Mouse (Mus musculus) kidney, embryonic 14.5 days (tissue): Measurements from ENCODE around the gene Atg5. TPM values are rescaled to one million over a fixed set of nuclear protein-coding genes. Genes with fewer than 3 reads are reported as not detected.

ENCODE experiments used
- ATAC-seq: fragments of 200-750 bp; cut with Nextera tagmentation; 2 replicates; pipeline ENCODE4 v1.8.0; 2017; ENCODE audit warnings: moderate number of reproducible peaks, mild to moderate bottlenecking, moderate TSS enrichment, moderate library complexity; ENCODE audit not compliant: low FRiP score, low TSS enrichment
- H3K27ac ChIP-seq: fragments of 300-500 bp; sonication (generic); 2 replicates; pipeline ENCODE4 v1.5.1; 2014; ENCODE audit warnings: low read depth, mild to moderate bottlenecking, low read length, moderate library complexity, mixed read lengths
- H3K27me3 ChIP-seq: fragments of 300-500 bp; sonication (generic); 2 replicates; pipeline ENCODE4 v1.6.1; 2014; ENCODE audit warnings: mild to moderate bottlenecking, low read length; ENCODE audit not compliant: control insufficient read depth, insufficient read depth
- H3K36me3 ChIP-seq: fragments of 300-500 bp; sonication (generic); 2 replicates; pipeline ENCODE4 v1.6.1; 2014; ENCODE audit warnings: low read length, mixed read lengths; ENCODE audit not compliant: control insufficient read depth, insufficient read depth
- H3K4me1 ChIP-seq: fragments of 300-500 bp; sonication (generic); 2 replicates; pipeline ENCODE4 v1.6.1; 2014; ENCODE audit warnings: low read length, mixed read lengths; ENCODE audit not compliant: control insufficient read depth, insufficient read depth
- H3K4me2 ChIP-seq: fragments of 300-500 bp; sonication (generic); replicated peaks from 2 replicates; pipeline ENCODE4 v1.6.1; 2014; ENCODE audit warnings: low read depth, mild to moderate bottlenecking, low read length
- H3K4me3 ChIP-seq: fragments of 300-500 bp; sonication (generic); 2 replicates; pipeline ENCODE4 v1.5.1; 2014; ENCODE audit warnings: mild to moderate bottlenecking, low read length
- H3K9ac ChIP-seq: fragments of 300-500 bp; sonication (generic); 2 replicates; pipeline ENCODE4 v1.6.1; 2014; ENCODE audit warnings: low read depth, mild to moderate bottlenecking, low read length, moderate library complexity
- H3K9me3 ChIP-seq: fragments of 300-500 bp; sonication (generic); 2 replicates; pipeline ENCODE4 v1.6.1; 2016; ENCODE audit warnings: low read length; ENCODE audit not compliant: control insufficient read depth
- WGBS: fragments of 180-500 bp; shearing (Covaris S2); extraction: QIAGEN DNeasy Blood & Tissue Kit; methylation state at CpG from one replicate; pipeline ENCODE4 v1.1.7; 2014; 5-methylcytosine and 5-hydroxymethylcytosine counted together
- polyA plus RNA-seq: library from polyadenylated mRNA; unstranded; fragments of >200 nt; fragmentation: Nextera tagmentation; extraction: Ambion mirVana; gene quantifications from 2 replicates; pipeline ENCODE4 v1.2.1, GENCODE M21; 2014

Gene Atg5
- polyA plus RNA-seq, 1 experiment from 2014 or later: 50.2 TPM

DNA sequence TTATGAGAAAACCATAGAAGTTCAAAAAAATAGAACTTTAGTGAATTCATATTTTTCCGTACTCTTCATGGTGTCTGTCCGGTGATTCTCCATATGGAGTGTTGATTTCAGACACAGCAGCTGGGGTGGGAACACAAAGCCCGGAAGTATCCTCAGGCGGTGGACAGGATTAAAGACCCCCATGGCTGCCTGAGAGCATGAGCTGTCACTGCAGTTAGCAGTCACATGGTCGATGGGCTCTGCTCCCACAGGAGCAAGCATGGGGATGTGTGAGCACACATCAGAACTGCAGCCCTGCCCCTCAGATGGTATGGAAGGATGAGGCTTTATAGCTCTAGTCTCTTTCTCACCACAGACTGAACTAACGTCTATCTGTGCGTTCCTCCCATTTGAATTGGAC lies 87.1 kb downstream of the Atg5 start:
- no peak overlapping the region for H3K4me3 ChIP-seq
- ATAC-seq: no peak
- H3K4me1 ChIP-seq: no peaks in the 10 kb centered on the region
- no peaks in the 10 kb centered on the region for H3K9me3 ChIP-seq
- WGBS: 84% methylated on average over 7 of the region's 7 CpGs
- H3K9ac ChIP-seq: no peak overlapping the region
- no peaks in the 10 kb centered on the region for H3K27me3 ChIP-seq
- no peak overlapping the region for H3K4me2 ChIP-seq
- no peaks in the 10 kb centered on the region for H3K36me3 ChIP-seq
- H3K27ac ChIP-seq: no peak overlapping the region

DNA sequence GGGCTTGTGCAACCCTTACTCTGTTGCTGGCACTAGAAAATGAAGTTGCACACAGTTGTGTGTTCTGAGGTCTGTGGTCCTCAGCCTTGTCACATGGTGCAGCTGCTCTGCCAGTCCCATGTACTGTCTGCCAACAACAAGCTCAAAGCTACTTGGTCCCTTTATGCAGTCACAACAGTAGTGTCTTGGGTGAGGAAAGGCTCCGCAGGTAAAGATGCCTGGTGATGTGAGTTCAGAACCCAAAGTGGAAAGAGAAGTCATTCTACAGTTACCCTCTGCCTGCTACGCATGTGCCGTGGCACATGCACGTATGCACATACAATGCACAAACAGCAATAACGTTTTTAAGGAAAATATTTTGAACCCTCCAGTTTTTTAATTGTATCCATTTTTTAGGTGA lies 88.5 kb downstream of the Atg5 start:
- Histone ChIP-seq H3K9me3 (no peaks in the 10 kb centered on the region), H3K27me3 (no peaks in the 10 kb centered on the region), H3K4me1 (no peaks in the 10 kb centered on the region), H3K9ac (no peak overlapping the region), H3K4me3 (no peak overlapping the region), H3K4me2 (no peak overlapping the region), H3K36me3 (no peaks in the 10 kb centered on the region), H3K27ac (no peak overlapping the region)
- 94% methylated on average over 5 of the region's 5 CpGs for WGBS
- no peak for ATAC-seq

DNA sequence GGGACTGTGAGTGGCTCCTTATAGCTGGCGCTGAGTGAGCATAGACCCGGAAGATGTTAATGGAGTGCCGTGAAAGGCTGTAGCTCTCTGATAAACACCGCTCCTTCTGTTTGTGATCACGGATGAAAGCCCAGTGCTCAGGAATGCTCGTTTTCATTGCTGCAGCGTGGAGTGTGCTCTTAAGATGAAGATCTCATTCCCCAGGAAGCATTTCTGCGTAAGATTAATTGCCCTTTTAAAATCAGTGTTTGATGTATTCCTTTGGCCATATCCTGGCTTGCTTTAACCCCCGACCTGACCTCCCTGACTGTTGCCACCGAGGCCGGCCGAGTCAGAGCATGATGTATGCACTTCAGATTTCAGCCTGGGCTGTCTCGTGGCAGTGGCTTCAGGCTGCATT lies 89.2 kb downstream of the Atg5 start:
- H3K4me2 ChIP-seq: no peak overlapping the region
- ATAC-seq: no peak

DNA sequence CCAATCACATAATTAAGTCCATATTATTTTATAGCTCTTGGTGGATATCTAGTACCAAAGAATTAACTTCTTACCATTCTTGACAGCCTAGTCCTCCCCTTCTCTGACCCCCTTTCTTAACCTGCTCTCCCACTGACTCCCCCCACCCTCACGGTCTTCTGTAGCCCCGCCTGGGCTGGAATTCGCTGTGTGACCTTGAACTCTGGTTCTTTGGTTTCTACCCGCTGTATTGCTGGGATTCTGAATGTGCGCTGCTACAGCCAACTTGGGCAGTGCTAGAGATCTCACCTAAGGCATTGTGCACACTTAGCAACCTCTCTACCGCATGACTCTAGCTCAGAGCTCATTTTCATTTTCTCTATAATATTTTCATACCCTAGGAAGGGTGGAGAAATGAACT lies 90.7 kb downstream of the Atg5 start:
- H3K9ac ChIP-seq: no peak overlapping the region
- ATAC-seq: no peak
- no peaks in the 10 kb centered on the region for H3K9me3 ChIP-seq
- H3K27me3 ChIP-seq: no peaks in the 10 kb centered on the region
- WGBS: 69% methylated on average over 6 of the region's 6 CpGs
- no peak overlapping the region for H3K27ac ChIP-seq
- H3K36me3 ChIP-seq: no peaks in the 10 kb centered on the region
- H3K4me2 ChIP-seq: no peak overlapping the region
- H3K4me3 ChIP-seq: no peak overlapping the region
- H3K4me1 ChIP-seq: no peaks in the 10 kb centered on the region

More for the DNA sequence above, 89.2 kb downstream of the Atg5 start:
- H3K4me1 ChIP-seq: no peaks in the 10 kb centered on the region
- H3K27ac ChIP-seq: no peak overlapping the region
- WGBS: 7% methylated on average over 13 of the region's 13 CpGs
- no peaks in the 10 kb centered on the region for H3K9me3 ChIP-seq
- no peaks in the 10 kb centered on the region for H3K27me3 ChIP-seq
- H3K9ac ChIP-seq: no peak overlapping the region
- no peaks in the 10 kb centered on the region for H3K36me3 ChIP-seq
- H3K4me3 ChIP-seq: no peak overlapping the region

DNA sequence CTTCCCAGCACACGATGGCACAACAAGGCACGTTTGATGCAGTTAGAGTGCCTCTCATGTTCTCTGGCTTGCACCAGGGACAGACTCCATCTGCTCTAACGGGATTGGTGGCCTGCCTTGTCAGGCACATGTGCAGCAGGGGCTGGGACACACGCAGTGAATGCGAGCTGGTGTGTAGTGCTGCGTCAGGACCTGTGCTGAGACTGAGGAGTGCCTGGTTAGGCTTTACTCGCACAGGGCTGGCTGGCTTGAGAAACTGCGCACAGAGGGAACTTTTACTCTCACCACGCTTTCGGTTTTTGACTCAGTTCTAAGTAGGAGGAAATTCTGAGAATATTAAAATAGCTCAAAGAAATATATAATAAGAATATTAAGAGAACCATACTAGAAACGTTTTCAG lies 92.5 kb downstream of the Atg5 start:
- Histone ChIP-seq H3K9ac (no peak overlapping the region), H3K9me3 (no peaks in the 10 kb centered on the region), H3K27me3 (no peaks in the 10 kb centered on the region), H3K27ac (no peak overlapping the region), H3K4me1 (no peaks in the 10 kb centered on the region), H3K4me2 (no peak overlapping the region), H3K36me3 (no peaks in the 10 kb centered on the region), H3K4me3 (no peak overlapping the region)
- ATAC-seq: no peak
- 88% methylated on average over 11 of the region's 11 CpGs for WGBS

DNA sequence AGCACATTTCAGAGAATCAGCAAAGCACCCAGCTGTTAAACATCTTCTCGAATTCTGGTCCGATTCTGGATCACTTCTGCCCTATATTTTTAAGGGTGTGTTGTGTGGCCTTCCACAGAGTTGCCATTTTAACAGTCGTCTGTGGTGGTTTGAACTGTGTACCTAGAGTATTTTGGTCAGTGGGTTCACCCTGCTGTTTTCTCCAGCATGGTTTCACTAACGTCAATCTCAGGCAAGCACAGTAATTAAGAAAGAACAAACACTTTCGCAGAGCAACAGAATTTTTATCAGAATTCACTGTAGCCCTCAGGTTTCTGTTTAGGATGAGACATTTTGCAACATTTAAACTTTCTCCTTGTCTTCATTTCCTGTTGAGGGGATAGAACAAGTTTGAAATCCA lies 94.3 kb downstream of the Atg5 start:
- WGBS: 85% methylated on average over 5 of the region's 5 CpGs
- H3K9ac ChIP-seq: no peak overlapping the region
- H3K27me3 ChIP-seq: no peaks in the 10 kb centered on the region
- no peaks in the 10 kb centered on the region for H3K9me3 ChIP-seq
- H3K4me3 ChIP-seq: no peak overlapping the region
- ATAC-seq: no peak
- H3K4me2 ChIP-seq: no peak overlapping the region
- no peaks in the 10 kb centered on the region for H3K4me1 ChIP-seq
- H3K27ac ChIP-seq: no peak overlapping the region
- no peaks in the 10 kb centered on the region for H3K36me3 ChIP-seq

DNA sequence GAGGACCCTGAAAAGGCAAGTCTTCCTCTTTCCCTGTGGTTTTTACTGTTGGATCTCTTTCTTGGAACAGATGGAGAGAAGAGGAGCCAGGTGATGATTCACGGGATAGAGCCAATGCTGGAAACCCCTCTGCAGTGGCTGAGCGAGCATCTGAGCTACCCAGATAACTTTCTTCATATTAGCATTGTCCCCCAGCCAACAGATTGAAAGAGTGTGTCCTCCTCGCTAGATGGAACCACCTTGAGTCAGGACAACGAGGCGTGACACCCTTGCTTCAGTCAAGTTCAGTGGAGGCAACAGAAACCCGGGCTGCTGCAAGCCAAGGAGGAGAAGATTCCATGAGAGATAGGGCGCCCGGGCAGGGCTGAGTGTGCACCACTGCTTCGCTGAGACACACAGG lies 94.7 kb downstream of the Atg5 start:
- H3K9ac ChIP-seq: no peak overlapping the region
- H3K27me3 ChIP-seq: no peaks in the 10 kb centered on the region
- no peaks in the 10 kb centered on the region for H3K36me3 ChIP-seq
- 81% methylated on average over 9 of the region's 9 CpGs for WGBS
- H3K4me2 ChIP-seq: no peak overlapping the region
- no peak overlapping the region for H3K4me3 ChIP-seq
- no peak overlapping the region for H3K27ac ChIP-seq
- no peaks in the 10 kb centered on the region for H3K4me1 ChIP-seq
- H3K9me3 ChIP-seq: no peaks in the 10 kb centered on the region
- ATAC-seq: no peak

DNA sequence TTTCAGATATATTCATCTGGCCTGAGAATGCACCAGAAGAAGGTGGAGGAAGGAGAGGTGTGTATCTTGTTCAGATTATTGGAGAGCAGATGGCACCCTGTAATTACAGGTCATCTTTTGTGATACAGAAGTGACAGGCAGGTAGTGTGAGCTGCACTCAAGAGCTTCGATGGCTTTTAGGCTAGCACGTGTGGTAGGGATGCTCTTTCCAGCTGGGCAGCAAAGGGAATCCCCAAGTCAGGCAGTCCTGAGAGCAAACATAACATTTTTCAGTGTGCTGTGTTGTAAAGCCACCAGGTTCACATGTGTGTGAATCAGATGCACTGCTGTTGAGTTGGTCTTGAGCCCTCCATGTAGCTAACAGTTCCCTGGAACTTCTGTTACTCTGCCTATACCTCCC lies 98.0 kb downstream of the Atg5 start:
- no peaks in the 10 kb centered on the region for H3K27me3 ChIP-seq
- 85% methylated on average over 2 of the region's 2 CpGs for WGBS
- no peak overlapping the region for H3K4me2 ChIP-seq
- H3K27ac ChIP-seq: no peak overlapping the region
- no peaks in the 10 kb centered on the region for H3K4me1 ChIP-seq
- no peak overlapping the region for H3K9ac ChIP-seq
- H3K9me3 ChIP-seq: no peaks in the 10 kb centered on the region
- no peaks in the 10 kb centered on the region for H3K36me3 ChIP-seq
- no peak overlapping the region for H3K4me3 ChIP-seq
- ATAC-seq: no peak

DNA sequence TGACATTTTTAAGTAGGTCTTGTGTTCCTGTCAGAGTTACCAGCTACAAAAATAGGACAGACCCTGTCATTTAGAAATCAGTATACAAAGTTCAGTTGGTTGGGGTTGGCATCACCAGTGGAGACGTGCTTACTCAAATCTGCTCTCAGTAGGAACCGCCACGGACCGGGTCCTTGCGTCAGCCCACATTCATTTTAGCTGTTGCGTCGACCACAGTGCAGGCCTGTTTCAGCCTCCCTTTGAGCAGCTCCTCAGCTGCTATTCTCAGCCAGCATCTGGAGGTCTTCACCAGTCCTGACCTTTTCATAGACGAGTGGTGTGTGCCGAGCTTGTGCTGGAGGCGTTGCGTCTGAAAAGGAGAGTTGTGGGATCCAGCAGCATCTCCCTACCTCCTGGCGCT lies 98.9 kb downstream of the Atg5 start:
- H3K9me3 ChIP-seq: no peaks in the 10 kb centered on the region
- H3K27ac ChIP-seq: no peak overlapping the region
- no peaks in the 10 kb centered on the region for H3K4me1 ChIP-seq
- H3K4me2 ChIP-seq: no peak overlapping the region
- H3K4me3 ChIP-seq: no peak overlapping the region
- no peaks in the 10 kb centered on the region for H3K27me3 ChIP-seq
- WGBS: 85% methylated on average over 12 of the region's 12 CpGs
- H3K9ac ChIP-seq: no peak overlapping the region
- H3K36me3 ChIP-seq: no peaks in the 10 kb centered on the region
- ATAC-seq: no peak

DNA sequence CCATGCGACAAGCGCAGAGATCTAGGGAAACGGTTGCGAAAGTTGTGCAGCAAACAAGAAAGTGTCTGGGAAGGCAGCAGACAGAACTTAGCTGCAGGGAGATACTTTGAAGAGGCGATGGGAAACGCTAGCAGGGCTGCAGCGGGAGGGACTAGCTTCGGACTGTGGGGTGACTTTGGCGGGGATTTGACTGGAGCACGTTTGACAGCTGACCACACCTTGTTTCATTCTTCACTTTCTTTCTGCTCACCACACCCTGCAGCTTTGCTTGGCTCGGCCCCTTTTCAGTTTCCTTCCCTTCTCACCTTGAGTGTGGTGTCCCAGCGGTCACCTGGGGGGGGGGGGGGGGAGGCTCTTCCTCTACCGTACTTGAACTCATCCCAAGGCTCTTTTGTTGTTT lies 100.4 kb downstream of the Atg5 start:
- WGBS: 74% methylated on average over 12 of the region's 13 CpGs

More for the DNA sequence above, 100.4 kb downstream of the Atg5 start:
- Histone ChIP-seq H3K4me2 (no peak overlapping the region), H3K9ac (no peak overlapping the region), H3K36me3 (no peaks in the 10 kb centered on the region), H3K9me3 (no peaks in the 10 kb centered on the region), H3K4me3 (no peak overlapping the region), H3K27me3 (no peaks in the 10 kb centered on the region), H3K27ac (no peak overlapping the region), H3K4me1 (no peaks in the 10 kb centered on the region)
- ATAC-seq: no peak
